Mouse (Mus musculus): Measurements from ENCODE around the gene Id4. TPM values are rescaled to one million over a fixed set of nuclear protein-coding genes. Genes with fewer than 3 reads are reported as not detected.

Gene Id4
- not detected in 3 replicates for total RNA-seq (2017)

DNA sequence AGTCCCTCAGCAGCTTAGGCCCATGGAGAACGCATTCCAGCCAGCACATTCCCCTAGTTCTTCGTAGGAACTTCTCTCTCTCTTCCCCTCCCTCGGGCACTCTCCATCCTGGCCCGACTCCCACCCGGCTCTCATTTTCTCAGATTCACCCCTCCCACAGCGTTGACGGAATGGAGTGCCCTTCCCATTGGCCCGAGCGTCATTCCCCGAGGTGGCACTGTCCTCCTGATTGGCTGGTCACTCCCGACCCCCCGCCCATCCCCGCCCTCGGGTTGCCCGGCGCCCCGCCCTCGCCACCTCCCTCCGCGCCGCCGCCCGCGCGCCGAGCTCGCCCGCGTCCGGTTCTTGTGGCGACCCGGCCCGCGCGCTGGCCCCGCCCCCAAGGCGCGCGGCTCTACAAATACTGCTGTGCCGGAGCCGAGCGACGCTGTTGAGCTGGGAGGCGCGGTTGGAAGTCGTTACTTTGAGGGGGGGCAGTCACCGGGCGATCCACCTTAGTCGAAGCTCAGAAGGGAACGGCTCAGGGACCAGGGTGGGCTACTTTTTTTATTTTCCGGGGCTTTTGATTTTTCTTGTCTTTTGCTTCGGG lies at the start of gene Id4:
Gene Id4 (plus strand): TSS at position 539 of the 589 bp plus-strand sequence.
- no peak for ATAC-seq (replicated peaks; ENCODE audit: insufficient number of reproducible peaks, low FRiP score, low TSS enrichment, poor library complexity, severe bottlenecking)

DNA sequence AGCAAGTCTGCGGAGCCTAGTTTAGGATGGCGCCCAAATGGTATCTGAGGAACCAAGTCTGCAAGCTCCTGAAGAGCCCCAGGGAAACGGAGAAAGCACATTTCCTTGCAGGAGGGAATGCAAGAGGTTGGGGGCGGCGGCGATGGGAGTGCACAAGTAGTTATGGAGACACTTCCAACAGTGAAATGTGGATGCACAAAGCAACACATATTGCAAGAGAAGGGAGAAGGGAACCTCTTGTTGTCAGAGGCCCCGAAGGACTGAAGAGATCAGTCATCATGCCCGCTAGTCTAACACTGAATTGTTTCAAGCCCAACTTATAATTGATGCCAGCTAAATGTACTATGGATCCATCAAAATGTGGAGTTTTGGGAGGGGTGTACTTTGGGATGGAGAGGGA lies 33.9 kb upstream of the Id4 start:
- no peak for ATAC-seq (replicated peaks; ENCODE audit: insufficient number of reproducible peaks, low FRiP score, low TSS enrichment, poor library complexity, severe bottlenecking)

DNA sequence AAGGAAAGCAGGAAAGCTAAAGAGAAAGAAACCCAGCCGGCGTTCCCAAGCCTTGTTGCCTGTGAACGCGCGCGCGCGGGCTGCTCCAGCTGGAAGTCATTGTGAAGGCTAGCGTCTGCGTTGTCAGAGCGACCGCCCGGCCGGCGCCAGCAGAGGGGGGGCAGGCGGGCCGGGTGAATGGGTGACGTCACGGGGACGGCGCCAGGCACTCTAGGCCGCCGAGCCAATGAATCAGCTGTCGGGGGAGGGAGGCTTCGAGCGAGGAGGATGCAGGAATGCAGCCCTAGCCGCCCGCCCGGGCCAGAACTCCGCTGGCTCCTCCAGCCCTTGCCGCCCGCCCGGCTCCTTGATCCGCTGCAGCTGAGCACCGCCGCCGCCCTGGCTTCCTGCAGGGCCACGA lies 33.3 kb upstream of the Id4 start:
- ATAC-seq (replicated peaks; ENCODE audit: insufficient number of reproducible peaks, low FRiP score, low TSS enrichment, poor library complexity, severe bottlenecking): no peak

DNA sequence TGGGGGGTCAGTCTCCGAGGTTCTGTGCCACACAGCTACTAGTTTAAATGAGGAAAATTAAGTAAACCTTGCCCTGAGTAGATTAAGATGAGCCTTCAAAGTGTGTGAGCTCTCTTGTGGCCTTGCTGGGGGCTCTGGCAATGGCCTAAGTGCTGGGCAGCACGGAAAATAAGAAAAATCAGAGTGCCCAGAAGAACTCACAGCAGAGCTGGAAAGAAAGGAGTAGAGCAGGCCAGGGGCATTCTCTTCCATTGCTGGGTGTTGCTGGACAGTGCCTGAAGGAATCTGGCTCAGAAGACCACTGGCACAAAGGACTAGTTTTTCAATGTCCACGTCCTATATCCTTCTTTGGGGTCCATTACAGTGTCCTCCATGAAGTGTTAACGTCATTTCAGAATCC lies 32.9 kb upstream of the Id4 start:
- ATAC-seq (replicated peaks; ENCODE audit: insufficient number of reproducible peaks, low FRiP score, low TSS enrichment, poor library complexity, severe bottlenecking): no peak

DNA sequence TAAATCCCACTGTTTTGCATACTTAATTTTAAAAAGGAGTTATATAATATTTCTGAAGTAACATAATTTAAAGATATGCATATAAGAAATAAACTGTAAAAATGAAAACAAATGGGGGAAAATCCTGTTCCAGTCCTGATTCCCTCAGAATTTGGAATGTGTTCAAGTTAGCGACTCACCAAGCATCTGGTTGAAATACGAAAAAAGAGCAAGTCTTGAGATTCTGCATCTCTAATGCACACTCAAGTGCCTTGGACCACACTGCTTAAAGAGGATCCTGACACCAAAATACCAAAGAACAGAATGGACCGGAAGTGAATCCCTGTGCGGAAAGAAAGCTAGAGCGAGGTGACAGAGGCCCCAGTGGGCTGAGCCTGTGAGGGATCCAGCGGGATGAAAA lies 30.0 kb upstream of the Id4 start:
- no peak for ATAC-seq (replicated peaks; ENCODE audit: insufficient number of reproducible peaks, low FRiP score, low TSS enrichment, poor library complexity, severe bottlenecking)

DNA sequence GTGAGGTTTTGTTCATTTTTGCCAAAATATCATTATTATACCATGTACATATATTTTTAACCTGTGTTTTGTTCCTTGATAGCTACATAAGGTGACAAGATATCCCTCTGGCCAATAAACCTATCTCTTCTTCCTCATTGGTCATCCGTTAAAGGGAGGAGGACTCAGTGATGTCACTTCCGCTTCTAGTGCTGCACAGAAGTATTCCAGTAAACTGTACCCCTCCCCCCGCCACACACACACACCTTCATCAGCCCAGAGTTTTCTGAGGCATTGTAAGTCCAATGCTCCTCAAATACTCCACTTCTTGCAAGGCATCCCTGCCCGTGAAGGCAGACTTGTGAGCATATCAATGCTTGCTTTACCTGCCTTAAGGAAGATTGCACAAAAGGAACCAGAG lies 24.6 kb upstream of the Id4 start:
- ATAC-seq (replicated peaks; ENCODE audit: insufficient number of reproducible peaks, low FRiP score, low TSS enrichment, poor library complexity, severe bottlenecking): no peak

DNA sequence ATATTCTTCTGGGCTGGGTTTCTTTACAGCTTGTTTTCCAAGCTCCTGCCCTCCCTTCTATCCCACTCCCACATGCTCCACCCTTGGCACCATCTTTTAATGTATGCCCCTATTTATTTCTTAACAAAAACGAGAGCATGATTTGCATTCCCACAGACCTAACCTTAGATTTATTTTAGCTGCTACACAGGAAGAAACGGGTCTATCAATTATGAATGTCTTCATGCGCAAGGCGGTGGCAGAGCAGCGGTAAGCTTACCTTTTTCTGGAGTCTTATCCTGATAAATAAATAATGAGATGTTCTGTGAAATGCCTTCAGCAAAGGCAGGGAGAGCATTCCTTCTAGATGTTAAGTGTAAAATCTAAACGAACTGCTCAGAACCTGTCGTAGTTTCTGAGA lies 24.2 kb upstream of the Id4 start:
- ATAC-seq (replicated peaks; ENCODE audit: insufficient number of reproducible peaks, low FRiP score, low TSS enrichment, poor library complexity, severe bottlenecking): no peak

DNA sequence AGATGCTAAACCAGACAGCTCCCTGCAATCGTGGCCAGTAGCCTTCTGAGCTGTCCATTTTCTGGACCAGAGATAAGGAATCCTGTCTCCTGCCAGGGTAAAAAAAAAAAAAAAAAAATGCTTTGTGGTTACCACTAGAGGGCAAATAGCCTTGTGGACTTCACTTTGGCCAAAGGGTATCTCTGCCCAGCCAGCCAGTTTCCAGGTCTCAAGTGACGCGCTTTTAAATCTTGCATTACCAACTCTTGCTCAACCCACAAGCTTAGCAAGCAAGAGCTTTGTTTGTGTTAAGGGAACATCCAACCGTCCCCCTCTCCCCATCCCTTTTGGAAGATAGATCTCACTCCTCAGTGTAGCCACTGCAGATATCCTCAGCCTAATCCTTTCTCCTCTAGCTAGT lies 23.5 kb upstream of the Id4 start:
- ATAC-seq (replicated peaks; ENCODE audit: insufficient number of reproducible peaks, low FRiP score, low TSS enrichment, poor library complexity, severe bottlenecking): no peak

DNA sequence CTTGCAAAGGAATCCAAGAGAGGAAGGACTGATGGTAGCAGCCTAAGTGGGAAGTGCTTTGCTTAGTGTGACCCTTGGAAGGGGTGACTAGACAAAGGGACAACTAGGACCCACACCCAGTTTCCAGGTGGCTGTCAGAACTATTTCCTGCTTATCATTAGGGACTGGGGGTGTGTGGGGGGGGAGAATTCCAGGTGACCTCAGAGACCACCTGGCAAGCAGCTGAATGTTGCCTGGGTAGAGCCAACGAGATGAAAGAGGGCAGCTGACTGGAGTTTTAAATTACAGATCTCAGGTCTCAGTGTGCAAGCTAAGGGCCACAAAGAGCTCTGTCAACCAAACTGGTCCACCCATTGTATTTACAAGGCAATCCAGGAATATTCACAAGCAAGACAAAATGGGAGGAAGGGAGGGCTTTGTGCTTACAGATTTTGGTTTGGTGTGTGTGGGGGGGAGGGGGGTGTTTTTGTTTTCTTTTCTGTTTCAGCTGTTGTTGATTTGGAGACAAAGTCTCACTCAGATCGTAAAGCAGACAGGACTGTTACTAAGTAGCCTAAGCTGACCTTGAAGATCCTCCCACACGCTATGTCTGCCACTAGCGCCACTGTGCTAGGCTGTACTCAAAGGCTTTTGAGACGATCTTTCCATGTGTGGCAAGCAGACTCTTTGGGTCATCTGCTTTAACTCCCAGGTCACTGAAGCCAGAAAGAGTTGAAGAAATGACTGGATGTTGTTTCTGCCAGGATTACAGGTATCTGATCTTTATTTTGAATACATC lies 15.6 kb upstream of the Id4 start:
- ATAC-seq (replicated peaks; ENCODE audit: insufficient number of reproducible peaks, low FRiP score, low TSS enrichment, poor library complexity, severe bottlenecking): no peak

DNA sequence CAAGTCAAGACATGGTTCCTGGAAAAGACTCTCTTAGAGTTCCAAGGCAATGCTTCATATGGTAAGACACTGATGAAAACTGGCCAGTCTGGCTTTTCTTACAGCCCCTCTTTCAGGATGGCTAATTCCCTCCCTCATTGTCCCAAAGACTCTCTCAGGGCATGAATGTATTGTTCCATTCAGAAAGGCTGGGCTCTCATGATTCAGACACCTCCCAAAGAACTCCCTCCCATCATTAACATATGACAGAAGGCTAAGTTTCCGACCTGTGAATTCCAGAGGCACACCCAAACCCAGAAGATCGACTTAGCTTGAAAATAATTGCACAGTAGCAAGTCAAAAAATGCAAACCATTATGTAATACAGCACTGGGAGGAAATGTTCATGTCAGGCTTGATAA lies 8.5 kb upstream of the Id4 start:
- no peak for ATAC-seq (replicated peaks; ENCODE audit: insufficient number of reproducible peaks, low FRiP score, low TSS enrichment, poor library complexity, severe bottlenecking)

DNA sequence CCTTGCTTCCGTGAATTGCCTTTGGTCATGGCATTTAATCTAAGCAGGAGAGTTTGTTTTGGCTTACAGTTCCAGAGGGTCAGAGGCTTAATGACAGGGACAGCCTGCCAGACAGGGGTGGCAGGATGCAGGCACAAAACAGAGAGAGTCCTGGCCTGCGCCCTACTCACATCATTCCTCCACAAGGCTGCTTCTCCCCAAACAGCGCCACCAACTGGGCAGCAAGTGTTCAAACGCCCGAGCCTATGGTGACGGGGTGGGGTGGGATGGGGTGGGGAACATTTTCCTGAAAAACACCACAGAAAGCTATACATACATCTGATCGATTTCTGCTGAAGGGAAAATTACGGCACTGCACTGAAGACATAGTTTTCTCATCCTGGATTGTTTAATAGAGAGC lies 6.0 kb upstream of the Id4 start:
- ATAC-seq (replicated peaks; ENCODE audit: insufficient number of reproducible peaks, low FRiP score, low TSS enrichment, poor library complexity, severe bottlenecking): no peak

DNA sequence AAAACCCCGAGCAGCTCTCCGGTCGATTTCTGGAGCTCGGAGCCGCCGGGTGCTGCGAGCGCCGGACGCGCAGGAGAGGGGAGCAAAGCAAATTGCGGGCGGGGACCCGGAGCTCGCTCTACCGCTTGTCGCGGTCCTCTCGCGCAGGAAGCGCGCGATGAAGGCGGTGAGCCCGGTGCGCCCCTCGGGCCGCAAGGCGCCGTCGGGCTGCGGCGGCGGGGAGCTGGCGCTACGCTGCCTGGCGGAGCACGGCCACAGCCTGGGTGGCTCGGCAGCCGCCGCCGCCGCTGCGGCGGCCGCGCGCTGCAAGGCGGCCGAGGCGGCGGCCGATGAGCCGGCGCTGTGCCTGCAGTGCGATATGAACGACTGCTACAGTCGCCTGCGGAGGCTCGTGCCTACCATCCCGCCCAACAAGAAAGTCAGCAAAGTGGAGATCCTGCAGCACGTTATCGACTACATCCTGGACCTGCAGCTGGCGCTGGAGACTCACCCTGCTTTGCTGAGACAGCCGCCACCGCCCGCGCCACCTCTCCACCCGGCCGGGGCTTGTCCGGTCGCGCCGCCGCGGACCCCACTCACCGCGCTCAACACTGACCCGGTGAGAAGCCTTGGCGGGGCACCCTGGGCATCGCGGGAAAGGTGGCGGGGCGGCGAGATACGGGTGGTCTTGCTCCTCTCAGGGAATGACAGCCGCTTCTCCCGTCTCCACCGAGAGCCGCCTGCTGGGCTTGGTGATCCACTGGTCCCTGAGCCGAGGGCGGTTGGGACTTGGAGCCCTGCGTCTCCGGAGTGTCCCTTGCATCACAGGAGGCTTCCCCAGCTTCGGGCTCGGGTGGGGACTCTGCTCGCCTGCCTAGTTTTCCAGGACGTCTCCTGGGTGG lies 553 bp downstream of the Id4 start:
- ATAC-seq (replicated peaks; ENCODE audit: insufficient number of reproducible peaks, low FRiP score, low TSS enrichment, poor library complexity, severe bottlenecking): no peak

DNA sequence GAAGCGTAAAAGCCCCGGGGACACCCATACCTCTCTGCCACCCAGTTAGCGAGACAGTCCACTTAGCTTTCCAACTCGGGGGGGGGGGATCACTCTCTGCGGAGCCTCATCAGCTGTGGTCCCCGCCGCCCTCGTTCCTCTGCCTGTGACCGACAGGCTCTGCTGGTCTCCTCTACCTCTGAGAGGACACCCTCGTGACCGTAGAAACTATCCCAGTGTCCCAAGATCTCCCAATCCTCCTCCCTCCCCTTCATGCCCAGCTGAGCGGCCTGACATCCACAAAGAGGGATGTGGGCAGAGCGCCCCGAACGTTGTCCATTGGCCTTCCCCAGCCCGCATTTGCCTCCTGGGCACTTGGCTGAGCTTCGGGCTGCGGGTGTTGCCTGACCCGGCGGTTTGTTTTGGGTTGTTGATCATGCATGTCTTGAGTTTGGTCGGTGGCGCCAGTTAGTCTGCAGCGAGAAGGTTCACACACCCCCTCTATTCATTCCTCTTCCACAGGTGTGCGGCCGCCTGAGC lies 1.5 kb downstream of the Id4 start:
- no peak for ATAC-seq (replicated peaks; ENCODE audit: insufficient number of reproducible peaks, low FRiP score, low TSS enrichment, poor library complexity, severe bottlenecking)

DNA sequence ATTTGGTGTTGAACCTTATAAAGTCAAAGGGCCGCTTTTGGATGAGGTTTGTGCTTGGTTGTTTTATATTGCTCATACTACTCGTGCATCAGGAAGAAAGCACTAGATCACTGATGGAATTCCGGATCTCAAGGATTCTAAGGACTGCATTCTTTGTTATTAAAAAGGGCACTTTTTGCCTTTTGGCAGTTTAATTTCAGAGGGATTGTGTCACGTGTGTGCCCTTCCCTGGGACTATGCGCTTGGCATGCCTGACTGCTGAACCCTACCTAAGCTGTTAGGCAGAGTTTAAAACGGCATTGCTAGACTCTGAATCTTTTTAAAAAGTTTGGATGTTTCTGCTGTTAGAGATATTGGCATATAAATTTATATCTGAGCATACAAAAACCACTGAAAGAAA lies 4.0 kb downstream of the Id4 start:
- no peak for ATAC-seq (replicated peaks; ENCODE audit: insufficient number of reproducible peaks, low FRiP score, low TSS enrichment, poor library complexity, severe bottlenecking)

DNA sequence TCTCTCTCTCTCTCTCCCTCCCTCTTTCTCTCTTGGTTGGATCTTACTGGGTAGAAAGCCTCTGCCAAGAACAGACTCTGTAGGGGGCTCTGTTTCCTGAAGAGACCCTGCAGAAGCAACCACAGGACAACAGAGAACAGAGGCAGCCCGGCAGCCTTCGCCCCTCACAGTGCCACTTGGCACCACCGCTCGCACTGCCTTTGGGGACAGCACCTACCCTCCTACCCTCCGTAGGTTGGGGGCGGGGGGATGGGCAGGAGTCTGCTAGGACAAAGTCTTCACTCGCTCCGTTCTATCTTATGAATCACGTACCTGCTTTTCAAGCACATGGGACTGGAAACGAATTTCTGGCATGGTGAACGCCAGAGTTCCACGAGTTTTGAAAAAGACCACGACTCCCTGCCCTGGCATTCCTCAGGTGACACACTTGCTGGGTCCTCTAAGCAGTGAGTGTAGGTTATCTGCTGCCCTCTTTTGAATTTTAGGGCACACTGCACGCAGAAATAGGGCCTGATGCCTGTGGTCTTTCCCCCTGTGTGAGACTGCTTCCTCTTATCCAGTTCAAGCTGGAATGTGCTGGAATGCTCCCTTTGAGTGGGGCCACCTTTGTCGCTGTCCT lies 12.5 kb downstream of the Id4 start:
- no peak for ATAC-seq (replicated peaks; ENCODE audit: insufficient number of reproducible peaks, low FRiP score, low TSS enrichment, poor library complexity, severe bottlenecking)

DNA sequence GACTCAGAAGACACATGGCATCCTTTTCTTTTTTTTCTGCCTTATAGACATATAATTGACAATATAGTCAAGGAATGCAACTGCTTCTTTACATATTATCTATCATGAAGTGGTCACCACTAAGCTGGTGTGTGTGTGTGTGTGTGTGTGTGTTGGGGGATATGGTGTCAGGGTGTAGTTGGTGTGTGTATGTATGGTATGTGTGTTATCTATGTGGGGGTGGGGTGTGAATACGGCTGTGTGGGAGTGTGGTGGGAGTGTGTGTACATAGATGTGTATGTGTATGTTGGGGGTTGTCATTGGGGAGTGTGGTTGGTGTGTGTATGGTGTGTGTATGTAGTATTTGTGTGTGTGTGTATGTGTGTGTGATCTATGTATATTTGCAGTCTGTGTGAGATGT lies 13.1 kb downstream of the Id4 start:
- ATAC-seq (replicated peaks; ENCODE audit: insufficient number of reproducible peaks, low FRiP score, low TSS enrichment, poor library complexity, severe bottlenecking): no peak

DNA sequence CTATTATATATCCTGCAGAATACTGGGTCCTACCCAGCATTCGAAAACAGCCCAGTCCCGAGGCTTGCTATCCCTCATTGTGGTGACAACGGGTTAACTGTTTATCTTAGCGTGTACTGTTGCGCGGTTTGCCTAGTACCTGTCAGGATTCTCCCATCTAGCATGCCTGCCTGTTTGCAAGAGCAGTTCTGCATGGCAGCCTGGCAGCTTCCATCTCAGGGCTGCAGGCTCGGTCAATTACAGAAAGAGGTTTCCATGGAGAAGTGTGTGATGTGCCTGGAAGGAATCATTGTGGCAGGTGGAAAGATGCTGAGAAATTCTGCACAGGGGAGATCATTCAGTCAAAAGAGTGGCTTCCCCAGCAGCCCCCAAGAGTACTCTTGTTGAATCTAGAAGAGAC lies 16.0 kb downstream of the Id4 start:
- no peak for ATAC-seq (replicated peaks; ENCODE audit: insufficient number of reproducible peaks, low FRiP score, low TSS enrichment, poor library complexity, severe bottlenecking)

DNA sequence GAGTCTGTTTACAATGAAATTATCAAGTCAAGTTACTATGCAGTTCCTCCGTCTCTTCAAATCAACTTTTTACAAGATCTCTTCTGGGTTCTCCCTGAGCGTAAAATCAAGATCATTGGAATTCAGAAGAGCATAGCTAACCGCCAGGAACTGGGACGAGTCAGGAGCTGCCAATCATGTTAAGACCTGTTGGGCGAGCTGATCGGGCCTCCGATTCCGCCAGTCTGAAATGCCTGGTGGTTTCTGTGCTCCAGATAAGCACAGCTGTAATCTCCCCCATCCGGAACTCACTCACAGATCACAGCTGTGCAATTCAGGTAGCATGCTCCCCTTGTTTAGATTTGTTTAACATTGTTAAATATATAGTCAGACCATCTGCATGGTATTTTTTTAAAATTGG lies 23.4 kb downstream of the Id4 start:
- no peak for ATAC-seq (replicated peaks; ENCODE audit: insufficient number of reproducible peaks, low FRiP score, low TSS enrichment, poor library complexity, severe bottlenecking)

Measured in monocyte, adult 5-6 weeks (primary cell).